Mouse (Mus musculus) lung, adult 2 months (tissue): ENCODE measurements around the gene C130073F10Rik.

ENCODE experiments used
- CTCF ChIP-seq: fragments of 200-500 bp; IDR thresholded peaks from 2 replicates; pipeline ENCODE4 v1.5.1; 2011; ENCODE audit warnings: mild to moderate bottlenecking, low read length, control low read depth; ENCODE audit not compliant: insufficient read depth
- POLR2A ChIP-seq: fragments of 200-500 bp; IDR thresholded peaks from 2 replicates; pipeline ENCODE4 v1.6.1; 2011; ENCODE audit warnings: low read depth, mild to moderate bottlenecking, control low read depth, low read length, borderline replicate concordance; ENCODE audit errors: extremely low read depth

- no peak for TF ChIP-seq CTCF
- TF ChIP-seq POLR2A: no peak
Observed at GRCm38 (mm10) chr4:101893656-101894420, at the start of gene C130073F10Rik.
